Mouse (Mus musculus): ENCODE data around the gene Vgf. TPM values are rescaled to one million over a fixed set of nuclear protein-coding genes. Genes with fewer than 3 reads are reported as not detected.
A peak's percentile ranks its signal among the peaks of the same experiment; 100 is the strongest.

Vgf gene
- polyA plus RNA-seq, 1 experiment from 2014 or later: 0.85 TPM

DNA sequence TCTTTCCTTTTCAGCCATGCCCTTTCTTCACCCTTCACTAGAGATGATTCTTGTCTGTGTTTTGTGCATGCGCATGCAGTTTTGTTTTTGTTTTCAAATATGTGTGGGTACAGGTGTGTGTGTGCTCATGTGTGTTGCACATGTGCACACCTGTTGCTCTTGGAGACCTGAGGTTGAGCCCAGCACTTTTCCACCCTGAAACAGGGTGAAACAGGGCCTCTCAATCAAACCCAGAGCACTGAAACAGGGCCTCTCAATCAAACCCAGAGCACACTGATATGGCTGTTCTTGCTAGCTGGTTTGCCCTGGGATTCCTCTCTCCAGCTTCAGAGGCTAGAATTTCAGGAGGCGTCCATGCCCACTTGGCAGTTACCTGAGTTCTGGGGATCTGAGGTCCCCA is 25.6 kb upstream of the Vgf start:
- no peak overlapping the region for H3K9ac ChIP-seq
- WGBS: 76% methylated on average over 2 of the region's 2 CpGs
- no peaks in the 10 kb centered on the region for H3K4me1 ChIP-seq (replicated peaks)
- no peaks in the 10 kb centered on the region for H3K9me3 ChIP-seq
- H3K27ac ChIP-seq: no peak overlapping the region
- H3K27me3 ChIP-seq (replicated peaks): no peaks in the 10 kb centered on the region
- 0 out of 2 replicates have a peak, but pooled peaks have one; percentile 26 for ATAC-seq
- no peak overlapping the region for H3K4me3 ChIP-seq (replicated peaks)
- H3K36me3 ChIP-seq: no peaks in the 10 kb centered on the region
- no peak overlapping the region for H3K4me2 ChIP-seq (replicated peaks)

DNA sequence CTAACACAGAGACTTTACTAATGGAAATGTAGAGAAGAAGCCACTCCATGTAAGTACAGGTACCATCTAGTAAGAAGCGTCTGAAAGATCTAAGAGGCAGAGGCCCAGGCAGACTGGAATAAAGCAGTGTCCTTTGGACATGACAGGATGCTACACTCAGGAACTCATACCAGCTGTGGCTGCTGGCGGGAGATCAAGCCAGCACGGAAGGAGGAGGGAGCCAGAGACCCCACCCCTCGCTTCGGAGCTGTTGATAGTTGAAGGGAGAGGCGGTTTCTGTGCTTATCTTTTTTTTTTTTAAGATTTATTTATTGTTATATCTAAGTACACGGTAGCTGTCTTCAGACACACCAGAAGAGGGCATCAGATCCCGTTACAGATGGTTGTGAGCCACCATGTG is 18.9 kb upstream of the Vgf start:
- Histone ChIP-seq H3K27me3 (replicated peaks) (0 out of 2 replicates have a peak, but pooled peaks cover 2% of the 10 kb centered on the region), H3K9me3 (no peaks in the 10 kb centered on the region), H3K36me3 (no peaks in the 10 kb centered on the region), H3K4me1 (replicated peaks) (no peaks in the 10 kb centered on the region), H3K9ac (no peak overlapping the region), H3K4me3 (replicated peaks) (no peak overlapping the region), H3K4me2 (replicated peaks) (no peak overlapping the region), H3K27ac (no peak overlapping the region)
- WGBS: 33% methylated on average over 8 of the region's 8 CpGs
- no peak for ATAC-seq

DNA sequence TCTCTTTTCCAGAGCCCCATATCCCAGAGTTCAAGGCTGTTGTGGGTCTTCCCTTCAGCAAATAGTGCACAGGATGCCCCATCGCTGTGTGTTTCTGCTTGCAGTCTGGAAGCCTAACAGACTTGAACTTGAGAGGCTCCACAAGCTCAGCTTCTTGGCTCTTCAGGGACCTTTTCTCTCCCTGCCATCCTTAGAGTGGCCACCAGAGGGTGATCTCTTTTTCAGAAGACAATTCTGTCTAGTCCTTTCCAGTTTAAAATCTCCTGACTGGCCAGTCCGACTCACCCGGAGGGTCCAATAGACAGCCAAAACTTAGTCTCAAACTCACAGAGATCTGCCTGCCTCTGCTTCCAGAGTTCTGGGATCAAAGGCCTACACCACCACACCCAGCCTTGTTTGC is 16.2 kb upstream of the Vgf start:
- 28% methylated on average over 3 of the region's 3 CpGs for WGBS
- no peak for ATAC-seq

DNA sequence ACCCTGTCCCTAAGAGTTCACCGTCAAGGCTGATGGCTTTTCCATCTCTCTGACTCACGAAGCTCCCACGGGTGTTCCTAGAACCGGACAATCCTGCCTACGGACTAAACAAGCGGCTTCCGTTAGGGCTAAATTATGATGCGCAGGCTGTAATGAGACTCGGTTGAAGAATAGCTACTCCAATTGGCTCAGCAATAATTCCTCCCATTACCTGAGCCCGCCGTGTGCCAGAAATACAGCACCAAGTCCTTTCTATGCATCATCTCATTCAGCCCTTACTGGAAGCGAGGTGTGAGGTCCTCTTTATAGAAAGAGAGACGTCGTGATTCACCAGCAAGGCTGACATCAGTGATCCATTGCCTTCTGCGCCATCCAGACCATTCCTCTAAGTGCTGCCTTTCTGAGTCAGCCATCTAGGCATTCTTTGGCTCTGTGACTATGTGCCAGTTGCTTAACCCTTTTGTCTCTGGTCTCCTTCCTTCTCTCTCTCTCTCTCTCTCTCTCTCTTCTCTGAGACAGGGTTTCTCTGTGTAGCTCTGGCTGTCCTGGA is 13.7 kb upstream of the Vgf start:
- H3K9me3 ChIP-seq: no peaks in the 10 kb centered on the region
- WGBS: 71% methylated on average over 15 of the region's 15 CpGs
- H3K27ac ChIP-seq: no peak overlapping the region
- ATAC-seq: no peak
- H3K9ac ChIP-seq: no peak overlapping the region
- no peak overlapping the region for H3K4me3 ChIP-seq (replicated peaks)
- H3K4me1 ChIP-seq (replicated peaks): no peaks in the 10 kb centered on the region
- no peaks in the 10 kb centered on the region for H3K36me3 ChIP-seq
- H3K27me3 ChIP-seq (replicated peaks): 0 out of 2 replicates have a peak, but pooled peaks cover 2% of the 10 kb centered on the region
- no peak overlapping the region for H3K4me2 ChIP-seq (replicated peaks)

More for the DNA sequence above, 16.2 kb upstream of the Vgf start:
- Histone ChIP-seq H3K27me3 (replicated peaks) (0 out of 2 replicates have a peak, but pooled peaks cover 2% of the 10 kb centered on the region), H3K27ac (no peak overlapping the region), H3K4me1 (replicated peaks) (no peaks in the 10 kb centered on the region), H3K9me3 (no peaks in the 10 kb centered on the region), H3K4me2 (replicated peaks) (no peak overlapping the region), H3K36me3 (no peaks in the 10 kb centered on the region), H3K9ac (no peak overlapping the region), H3K4me3 (replicated peaks) (no peak overlapping the region)

DNA sequence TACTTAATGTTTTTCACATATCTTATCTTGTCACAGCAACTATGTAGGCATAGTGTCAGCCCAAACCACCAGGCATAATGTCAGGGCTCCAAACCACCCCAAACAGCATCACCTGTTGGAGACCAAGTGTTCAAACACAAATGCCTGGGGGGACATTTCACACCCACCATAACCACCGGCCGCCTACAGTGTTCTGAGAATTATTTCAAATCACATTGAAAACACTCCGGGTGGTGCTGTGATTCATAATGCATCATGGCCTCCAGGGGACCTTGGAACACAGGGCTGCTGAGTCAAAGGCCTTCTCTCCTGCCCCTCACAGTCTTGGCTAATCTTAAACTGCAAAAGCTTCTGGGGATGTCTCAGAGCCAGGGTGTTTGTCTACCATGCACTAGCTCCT is 10.3 kb upstream of the Vgf start:
- Histone ChIP-seq H3K36me3 (no peaks in the 10 kb centered on the region), H3K4me3 (replicated peaks) (no peak overlapping the region), H3K4me1 (replicated peaks) (no peaks in the 10 kb centered on the region), H3K9ac (no peak overlapping the region), H3K27me3 (replicated peaks) (0 out of 2 replicates have a peak, but pooled peaks cover 3% of the 10 kb centered on the region), H3K9me3 (no peaks in the 10 kb centered on the region), H3K4me2 (replicated peaks) (no peak overlapping the region), H3K27ac (no peak overlapping the region)
- WGBS: 85% methylated on average over 3 of the region's 3 CpGs
- ATAC-seq: no peak

DNA sequence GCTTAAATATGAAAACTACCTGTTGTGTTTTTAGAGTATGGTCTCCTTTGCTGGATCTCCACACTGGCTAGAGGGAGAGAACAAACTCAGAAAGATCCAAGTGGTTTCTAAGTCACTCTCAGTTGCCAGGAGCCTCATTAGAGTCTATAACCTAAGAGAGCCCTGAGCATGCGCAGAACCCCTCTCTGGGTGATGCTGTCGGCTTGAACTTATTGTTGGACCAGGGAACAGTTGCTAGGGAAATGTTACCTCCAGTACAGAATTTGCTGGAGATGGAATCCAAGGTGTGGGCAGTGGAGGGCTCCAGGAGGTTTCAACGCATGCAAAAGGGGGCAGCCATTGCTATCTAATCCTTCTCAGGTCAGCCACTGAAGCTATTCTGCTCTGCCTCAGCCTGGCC is 1.9 kb upstream of the Vgf start:
- no peak overlapping the region for H3K27ac ChIP-seq
- H3K4me1 ChIP-seq (replicated peaks): peaks cover 3% of the 10 kb centered on the region; the same call in 1 of the 2 replicates
- ATAC-seq: no peak
- WGBS: 57% methylated on average over 3 of the region's 3 CpGs
- H3K36me3 ChIP-seq: no peaks in the 10 kb centered on the region
- H3K9ac ChIP-seq: no peak overlapping the region
- no peak overlapping the region for H3K4me3 ChIP-seq (replicated peaks)
- H3K27me3 ChIP-seq (replicated peaks): peaks cover 56% of the 10 kb centered on the region
- H3K4me2 ChIP-seq (replicated peaks): no peak overlapping the region
- H3K9me3 ChIP-seq: no peaks in the 10 kb centered on the region

DNA sequence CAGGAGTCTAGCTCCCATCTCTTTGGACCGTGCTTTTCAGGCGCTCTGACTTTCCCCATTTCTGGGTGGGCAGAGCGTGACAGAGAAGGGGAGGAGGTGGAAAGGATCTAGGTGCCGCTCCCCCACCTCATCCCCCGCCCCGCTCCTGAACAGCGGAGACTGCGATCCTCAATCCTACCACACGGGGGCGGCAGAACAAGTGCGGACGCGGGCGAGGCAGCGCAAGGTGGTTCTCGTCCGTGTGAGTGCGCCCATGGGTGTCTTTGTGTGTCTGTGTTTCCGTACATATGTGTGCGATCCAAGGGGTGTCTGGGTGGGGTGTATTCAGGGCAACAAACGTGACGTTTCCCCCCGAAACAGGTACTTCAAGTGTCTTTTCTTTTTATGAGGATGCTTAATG is 1.1 kb upstream of the Vgf start:
- H3K27me3 ChIP-seq (replicated peaks): peaks cover 61% of the 10 kb centered on the region

DNA sequence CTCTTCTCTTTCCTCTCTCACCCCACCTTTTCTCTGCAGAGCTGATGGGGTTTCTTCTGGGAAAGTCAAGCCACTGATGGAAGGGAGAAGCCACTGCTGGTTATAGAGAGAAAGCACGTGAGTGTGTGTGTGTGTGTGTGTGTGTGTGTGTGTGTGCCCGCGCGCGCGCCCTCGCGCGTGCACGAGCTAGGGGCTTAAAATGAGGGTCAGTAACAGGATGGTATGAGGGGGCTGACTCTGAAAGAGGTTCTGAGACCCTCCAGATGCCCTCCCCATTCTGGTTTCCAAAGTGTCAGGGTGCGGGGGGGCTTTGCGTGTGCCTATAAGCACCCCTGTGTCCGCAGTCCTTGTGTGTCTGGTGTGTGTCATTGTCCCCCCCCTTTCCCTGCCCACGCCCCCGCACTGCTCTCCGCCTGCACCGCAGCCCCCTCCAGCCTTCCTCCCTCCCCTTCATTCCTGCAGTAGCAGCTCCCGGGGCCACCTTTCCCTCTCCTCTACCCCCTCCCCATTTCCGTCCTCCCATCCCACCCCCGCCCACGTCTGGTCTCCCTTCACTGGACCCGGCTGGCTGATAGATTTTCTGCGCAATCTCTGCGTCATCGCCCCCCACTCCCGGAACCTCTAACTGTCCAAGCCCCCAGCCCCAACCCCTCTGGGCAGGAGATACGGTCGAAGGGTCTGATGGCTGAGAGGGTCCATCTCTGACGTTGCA is 2.5 kb downstream of the Vgf start:
- Histone ChIP-seq H3K9me3 (no peaks in the 10 kb centered on the region), H3K27me3 (replicated peaks) (peaks cover 79% of the 10 kb centered on the region), H3K9ac (no peak overlapping the region), H3K4me1 (replicated peaks) (peaks cover 34% of the 10 kb centered on the region), H3K27ac (no peak overlapping the region), H3K4me3 (replicated peaks) (no peak overlapping the region), H3K36me3 (no peaks in the 10 kb centered on the region), H3K4me2 (replicated peaks) (peak overlapping the region; percentile 71; the same call in 1 of the 2 replicates)
- 4% methylated on average over 26 of the region's 29 CpGs for WGBS
- ATAC-seq: no peak

More for the DNA sequence above, 1.1 kb upstream of the Vgf start:
- WGBS: under 1% methylated on average over 23 of the region's 23 CpGs
- no peaks in the 10 kb centered on the region for H3K36me3 ChIP-seq
- ATAC-seq: peak; percentile 26; the same call in 1 of the 2 replicates
- H3K4me1 ChIP-seq (replicated peaks): peaks cover 8% of the 10 kb centered on the region; the same call in 1 of the 2 replicates
- no peaks in the 10 kb centered on the region for H3K9me3 ChIP-seq
- H3K4me2 ChIP-seq (replicated peaks): 0 out of 2 replicates have a peak overlapping the region, but pooled peaks have one; percentile 15
- no peak overlapping the region for H3K9ac ChIP-seq
- no peak overlapping the region for H3K27ac ChIP-seq
- 0 out of 2 replicates have a peak overlapping the region, but pooled peaks have one; percentile 16 for H3K4me3 ChIP-seq (replicated peaks)

DNA sequence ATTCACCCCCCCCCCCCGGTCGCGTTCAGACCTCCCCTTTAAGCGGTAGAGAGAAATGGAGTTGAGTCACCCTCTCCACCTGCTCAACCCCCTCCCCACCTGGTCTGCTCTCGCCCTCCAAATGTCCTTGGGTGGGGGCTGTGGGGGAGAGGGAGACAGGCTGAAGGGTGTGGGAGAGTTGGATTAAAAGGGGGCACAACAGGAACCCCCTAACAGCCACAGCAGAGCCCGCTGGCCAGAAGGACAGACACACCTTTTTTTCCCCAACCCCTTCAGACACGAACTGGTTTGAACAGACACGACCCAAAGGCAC is 3.0 kb downstream of the Vgf start:
- no peak for ATAC-seq
- Histone ChIP-seq H3K4me1 (replicated peaks) (peaks cover 34% of the 10 kb centered on the region), H3K36me3 (no peaks in the 10 kb centered on the region), H3K27ac (no peak overlapping the region), H3K9me3 (no peaks in the 10 kb centered on the region), H3K9ac (no peak overlapping the region; the same call in 1 of the 2 replicates), H3K4me3 (replicated peaks) (peak overlapping the region; percentile 30), H3K27me3 (replicated peaks) (peaks cover 75% of the 10 kb centered on the region), H3K4me2 (replicated peaks) (peak overlapping the region; percentile 71)
- under 1% methylated on average over 8 of the region's 8 CpGs for WGBS

DNA sequence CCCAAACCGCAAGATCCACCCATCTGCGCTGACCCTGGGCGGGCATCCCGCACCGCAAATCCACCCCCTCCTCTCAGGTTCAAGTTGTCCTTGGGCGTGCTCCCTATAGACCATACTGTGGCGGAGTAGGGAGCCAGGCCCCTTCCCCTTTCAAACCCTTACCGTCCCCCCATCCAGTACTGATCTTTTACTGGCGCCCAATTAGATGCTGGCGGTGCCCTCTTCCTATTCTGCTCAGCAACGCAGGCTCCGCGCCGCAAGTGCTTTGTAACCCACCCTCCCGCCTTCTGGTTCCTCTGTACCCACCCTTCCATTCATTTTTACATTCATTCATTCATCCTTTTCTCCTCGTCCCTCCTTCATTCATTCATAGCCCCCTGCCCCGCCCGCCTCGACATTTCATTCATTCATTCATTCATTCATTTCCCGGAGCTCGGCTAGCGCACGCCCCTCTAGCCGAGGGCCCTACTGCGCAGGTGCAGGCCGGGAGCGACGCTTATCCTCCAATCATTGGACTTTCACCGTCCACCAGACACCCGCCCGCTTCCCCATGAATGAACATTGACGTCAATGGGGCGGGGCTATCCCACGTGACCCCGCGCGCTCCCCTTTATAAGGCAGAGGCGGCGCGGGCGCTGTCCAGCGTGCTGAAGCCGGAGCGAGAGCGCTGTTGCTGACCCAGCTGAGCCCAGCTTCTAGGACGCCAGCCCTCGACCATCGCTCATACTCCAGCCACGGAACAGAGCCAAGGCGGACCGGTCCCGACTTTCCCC is 3.6 kb downstream of the Vgf start:
- under 1% methylated on average over 52 of the region's 52 CpGs for WGBS
- Histone ChIP-seq H3K27ac (no peak overlapping the region), H3K4me1 (replicated peaks) (peaks cover 34% of the 10 kb centered on the region), H3K9me3 (no peaks in the 10 kb centered on the region), H3K4me3 (replicated peaks) (peak overlapping the region; percentile 30), H3K4me2 (replicated peaks) (peak overlapping the region; percentile 71), H3K9ac (no peak overlapping the region; the same call in 1 of the 2 replicates), H3K36me3 (no peaks in the 10 kb centered on the region), H3K27me3 (replicated peaks) (peaks cover 69% of the 10 kb centered on the region)
- peak; percentile 75 for ATAC-seq

DNA sequence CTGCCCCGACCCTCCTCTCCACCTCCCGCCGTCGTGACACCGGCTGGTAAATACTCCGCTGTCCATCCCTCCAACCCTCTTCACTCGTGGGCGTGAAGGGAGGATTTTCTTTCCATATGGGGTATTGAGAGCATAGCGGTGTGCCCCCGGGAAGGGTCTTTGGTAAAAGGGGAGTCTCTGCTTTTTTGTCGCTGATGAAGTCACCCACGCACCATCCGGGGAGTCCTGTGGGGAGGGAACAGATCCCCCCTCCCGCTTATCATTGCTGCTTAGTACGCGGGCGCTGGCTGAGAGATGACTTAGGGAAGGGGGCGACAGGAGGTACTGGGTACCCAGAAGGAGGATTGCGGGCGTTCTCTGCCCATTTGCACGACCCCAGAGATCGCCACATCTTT is 4.2 kb downstream of the Vgf start:
- ATAC-seq: no peak
- no peaks in the 10 kb centered on the region for H3K9me3 ChIP-seq
- WGBS: 17% methylated on average over 22 of the region's 22 CpGs
- H3K4me3 ChIP-seq (replicated peaks): no peak overlapping the region; the same call in 1 of the 2 replicates
- H3K27me3 ChIP-seq (replicated peaks): peaks cover 63% of the 10 kb centered on the region
- no peak overlapping the region for H3K27ac ChIP-seq
- no peaks in the 10 kb centered on the region for H3K36me3 ChIP-seq
- H3K4me2 ChIP-seq (replicated peaks): peak overlapping the region; percentile 71
- no peak overlapping the region for H3K9ac ChIP-seq
- H3K4me1 ChIP-seq (replicated peaks): peaks cover 34% of the 10 kb centered on the region

Measured in intestine, embryonic 15.5 days (tissue).